Mouse (Mus musculus): Measurements from ENCODE around the gene Gm20388. TPM values are rescaled to one million over a fixed set of nuclear protein-coding genes. Genes with fewer than 3 reads are reported as not detected.

Gene Gm20388
- total and polyA plus RNA-seq, 2 experiments from 2014 or later = 51.3 TPM; not detected in 1

DNA sequence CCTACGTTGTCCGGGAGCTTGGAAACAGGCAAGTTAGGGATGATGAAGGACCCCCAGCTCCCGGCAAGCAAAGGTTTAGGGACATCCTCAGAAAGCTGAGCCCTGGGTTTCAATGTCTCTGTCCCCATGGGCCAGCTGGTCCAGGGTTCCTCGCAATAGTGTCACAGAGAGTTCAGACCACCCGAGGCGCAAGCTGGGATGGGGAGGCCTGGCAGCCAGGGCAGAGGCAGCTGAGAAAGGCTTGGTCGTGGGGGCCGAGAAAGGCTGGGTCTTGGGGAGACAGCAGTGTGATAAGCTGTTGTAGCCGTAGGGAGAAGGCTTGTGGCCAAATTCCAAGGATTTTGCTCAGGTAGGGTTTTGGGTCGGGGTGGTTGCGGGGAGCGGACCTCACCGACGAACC is 949.2 kb downstream of the Gm20388 start:
- H3K27me3 ChIP-seq (ENCODE audit: insufficient read depth, low read length) = no peaks in the 10 kb centered on the region
- H3K4me1 ChIP-seq (ENCODE audit: insufficient read depth) = no peaks in the 10 kb centered on the region
- no peak for TF ChIP-seq CTCF (IDR thresholded peaks at IDR 0.05; ENCODE audit: low read depth)
- H3K36me3 ChIP-seq (ENCODE audit: insufficient read depth) = no peaks in the 10 kb centered on the region
- H3K4me2 ChIP-seq (ENCODE audit: low read depth) = no peak overlapping the region
- no peak overlapping the region for H3K27ac ChIP-seq (ENCODE audit: low read depth, low read length)
- no peaks in the 10 kb centered on the region for H3K9me3 ChIP-seq (ENCODE audit: low read length)
- H3K4me3 ChIP-seq (ENCODE audit: low read depth, low read length) = no peak overlapping the region
- no peak for ATAC-seq
- DNase-seq = no peak
- H3K9ac ChIP-seq = no peak overlapping the region
- 88% methylated on average over 14 of the region's 14 CpGs for WGBS

DNA sequence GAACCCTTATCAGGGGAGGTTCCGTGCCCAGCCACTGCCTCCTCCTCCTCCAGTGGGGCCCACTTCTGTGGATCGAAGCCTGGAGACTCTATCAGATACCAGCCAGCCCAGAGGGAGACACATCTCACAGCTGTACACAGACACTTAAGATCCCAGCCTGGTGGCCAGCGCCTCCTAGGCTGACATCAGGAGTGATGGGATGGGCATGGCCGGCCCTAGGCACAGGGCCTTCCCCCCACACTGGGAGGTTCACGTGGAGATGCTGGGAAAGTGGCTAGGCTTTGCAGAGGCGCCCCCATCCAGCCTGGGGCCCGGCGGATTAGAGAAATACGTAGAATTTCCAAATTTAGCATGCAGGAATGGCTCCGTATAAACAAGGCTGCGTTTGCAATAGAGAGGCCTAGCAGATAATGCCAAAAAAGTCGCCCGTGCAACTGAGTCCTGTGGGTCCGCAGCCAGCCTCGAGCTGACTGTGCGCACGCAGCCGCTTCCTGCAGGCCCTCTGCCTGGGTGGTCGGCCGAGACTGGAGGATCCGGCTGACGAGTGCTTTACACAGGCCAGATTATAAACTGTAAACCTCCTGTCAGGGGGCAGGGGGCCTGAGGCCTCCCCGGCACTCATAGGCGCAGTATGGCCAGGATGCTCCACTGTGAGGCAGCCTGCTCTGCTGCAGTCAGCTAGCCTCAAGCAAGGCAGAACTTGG is 949.9 kb downstream of the Gm20388 start:
- Histone ChIP-seq H3K9ac (no peak overlapping the region), H3K9me3 (ENCODE audit: low read length) (no peaks in the 10 kb centered on the region), H3K27ac (ENCODE audit: low read depth, low read length) (no peak overlapping the region), H3K4me1 (ENCODE audit: insufficient read depth) (no peaks in the 10 kb centered on the region), H3K36me3 (ENCODE audit: insufficient read depth) (no peaks in the 10 kb centered on the region), H3K4me2 (ENCODE audit: low read depth) (no peak overlapping the region), H3K27me3 (ENCODE audit: insufficient read depth, low read length) (no peaks in the 10 kb centered on the region), H3K4me3 (ENCODE audit: low read depth, low read length) (no peak overlapping the region)
- ATAC-seq = no peak
- DNase-seq = no peak
- TF ChIP-seq CTCF (IDR thresholded peaks at IDR 0.05; ENCODE audit: low read depth) = no peak
- WGBS = 56% methylated on average over 24 of the region's 24 CpGs

DNA sequence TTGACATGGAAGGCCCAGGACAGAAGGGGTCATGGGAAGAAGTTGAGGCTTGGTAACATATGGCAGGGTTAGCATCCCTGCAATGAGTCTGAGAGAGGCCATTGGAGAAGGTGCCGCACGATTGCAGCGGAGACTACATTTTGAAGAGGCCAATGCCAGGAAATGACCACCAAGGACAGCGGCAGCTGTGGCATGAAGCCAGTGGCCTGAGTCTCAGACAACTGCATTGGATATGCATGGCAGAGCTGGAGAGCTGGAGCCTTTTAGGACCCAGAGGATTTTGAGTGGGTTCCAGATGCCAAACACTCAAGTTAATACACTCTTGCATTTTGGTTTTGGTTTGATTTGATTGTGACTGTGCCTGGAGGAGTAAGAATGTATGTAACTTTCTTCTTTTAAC is 953.0 kb downstream of the Gm20388 start:
- H3K4me3 ChIP-seq (ENCODE audit: low read depth, low read length) = no peak overlapping the region
- no peak overlapping the region for H3K4me2 ChIP-seq (ENCODE audit: low read depth)
- no peaks in the 10 kb centered on the region for H3K9me3 ChIP-seq (ENCODE audit: low read length)
- no peaks in the 10 kb centered on the region for H3K4me1 ChIP-seq (ENCODE audit: insufficient read depth)
- DNase-seq (no peak), ATAC-seq (no peak)
- no peaks in the 10 kb centered on the region for H3K36me3 ChIP-seq (ENCODE audit: insufficient read depth)
- H3K9ac ChIP-seq = no peak overlapping the region
- H3K27me3 ChIP-seq (ENCODE audit: insufficient read depth, low read length) = no peaks in the 10 kb centered on the region
- no peak overlapping the region for H3K27ac ChIP-seq (ENCODE audit: low read depth, low read length)
- WGBS = 81% methylated on average over 4 of the region's 4 CpGs
- TF ChIP-seq CTCF (IDR thresholded peaks at IDR 0.05; ENCODE audit: low read depth) = no peak

DNA sequence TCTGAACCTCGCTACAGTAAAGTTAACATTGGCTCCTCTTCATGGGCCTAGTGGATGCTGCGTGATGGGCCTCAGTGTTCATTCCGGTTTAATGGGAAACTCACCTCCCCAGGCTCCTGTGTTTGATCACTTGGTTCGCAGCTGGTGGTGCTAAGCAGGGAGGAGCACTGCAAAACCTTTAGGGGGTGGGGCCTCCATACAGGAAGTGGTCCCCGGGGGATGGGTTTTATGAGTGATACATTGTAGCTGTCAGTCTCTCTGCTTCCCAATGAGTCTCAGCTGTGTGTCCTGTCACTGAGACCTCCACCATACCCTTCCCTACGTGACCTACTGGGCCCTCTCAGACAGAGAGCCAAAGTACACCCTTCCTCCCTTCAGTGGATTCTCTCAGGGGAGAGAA is 956.7 kb downstream of the Gm20388 start:
- DNase-seq (no peak), ATAC-seq (no peak)
- Histone ChIP-seq H3K27ac (ENCODE audit: low read depth, low read length) (no peak overlapping the region), H3K4me3 (ENCODE audit: low read depth, low read length) (no peak overlapping the region), H3K9me3 (ENCODE audit: low read length) (no peaks in the 10 kb centered on the region), H3K4me2 (ENCODE audit: low read depth) (no peak overlapping the region), H3K36me3 (ENCODE audit: insufficient read depth) (no peaks in the 10 kb centered on the region), H3K27me3 (ENCODE audit: insufficient read depth, low read length) (no peaks in the 10 kb centered on the region), H3K9ac (no peak overlapping the region), H3K4me1 (ENCODE audit: insufficient read depth) (no peaks in the 10 kb centered on the region)
- no peak for TF ChIP-seq CTCF (IDR thresholded peaks at IDR 0.05; ENCODE audit: low read depth)
- 76% methylated on average over 6 of the region's 6 CpGs for WGBS

DNA sequence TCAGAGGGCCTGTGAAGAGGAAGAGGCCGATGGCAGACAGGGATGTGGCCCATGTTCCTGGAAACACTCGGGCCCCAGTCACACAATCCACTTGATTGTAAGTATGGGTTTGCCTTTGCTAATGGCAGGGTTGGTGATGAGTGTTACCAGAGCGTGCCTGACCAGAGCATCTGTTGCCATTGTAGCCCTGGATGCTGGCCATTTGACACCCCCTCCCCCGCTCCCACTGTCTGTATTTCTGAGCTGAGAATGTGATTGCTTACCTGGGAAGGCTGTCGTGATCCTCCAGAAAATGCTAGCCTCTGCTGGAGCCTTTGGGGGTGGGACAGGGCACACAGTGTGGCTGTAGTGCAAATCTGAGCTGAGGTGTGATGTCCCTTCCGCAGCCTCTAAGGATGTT is 962.0 kb downstream of the Gm20388 start:
- Histone ChIP-seq H3K4me2 (ENCODE audit: low read depth) (no peak overlapping the region), H3K27ac (ENCODE audit: low read depth, low read length) (no peak overlapping the region), H3K36me3 (ENCODE audit: insufficient read depth) (no peaks in the 10 kb centered on the region), H3K4me1 (ENCODE audit: insufficient read depth) (no peaks in the 10 kb centered on the region), H3K9ac (no peak overlapping the region), H3K9me3 (ENCODE audit: low read length) (no peaks in the 10 kb centered on the region), H3K27me3 (ENCODE audit: insufficient read depth, low read length) (no peaks in the 10 kb centered on the region; the same call in 1 of the 2 replicates), H3K4me3 (ENCODE audit: low read depth, low read length) (no peak overlapping the region)
- TF ChIP-seq CTCF (IDR thresholded peaks at IDR 0.05; ENCODE audit: low read depth) = no peak
- 79% methylated on average over 6 of the region's 6 CpGs for WGBS
- DNase-seq (no peak), ATAC-seq (no peak)

DNA sequence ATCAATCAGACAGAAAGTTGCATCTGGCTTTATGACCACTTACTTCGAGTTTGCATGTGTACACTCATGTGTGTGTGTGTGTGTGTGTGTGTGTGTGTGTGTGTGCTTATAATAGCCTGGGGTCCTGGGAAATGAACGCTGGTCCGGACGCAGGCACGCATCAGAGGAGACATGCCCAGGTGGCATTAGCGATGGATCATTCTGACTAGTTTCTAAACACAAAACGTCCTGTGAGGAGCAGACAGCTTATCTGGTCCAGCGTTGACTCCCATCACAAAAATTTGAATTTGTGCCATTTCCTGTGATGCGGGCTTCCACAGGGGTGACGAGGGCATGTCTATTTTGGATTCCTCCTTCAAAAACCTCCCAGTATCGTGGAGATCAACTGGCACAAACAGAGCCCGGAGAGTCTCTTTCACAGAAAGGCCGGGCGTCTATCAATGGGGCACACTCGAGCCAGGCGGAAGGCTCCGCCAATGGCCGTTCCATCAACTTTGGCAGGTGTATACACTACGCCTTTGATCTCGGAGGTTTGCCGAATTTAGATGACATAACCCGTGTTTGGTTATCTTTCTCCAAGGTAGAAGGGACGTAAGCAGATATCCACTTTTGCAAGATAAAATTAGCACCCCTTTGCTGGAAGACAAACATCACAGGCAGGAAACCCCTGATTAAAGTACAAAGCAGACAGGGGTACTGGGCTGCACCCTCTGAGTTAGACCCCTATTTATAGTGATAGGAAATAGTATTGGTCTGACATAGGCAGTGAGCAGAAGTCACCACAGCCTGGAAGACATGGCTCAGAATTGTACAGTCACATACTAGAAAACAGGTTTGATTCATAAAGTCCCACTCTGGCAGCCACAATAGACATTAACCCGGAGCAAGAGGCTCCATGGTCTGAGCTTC is 965.6 kb downstream of the Gm20388 start:
- no peak for TF ChIP-seq CTCF (IDR thresholded peaks at IDR 0.05; ENCODE audit: low read depth)
- Histone ChIP-seq H3K4me1 (ENCODE audit: insufficient read depth) (no peaks in the 10 kb centered on the region), H3K4me2 (ENCODE audit: low read depth) (no peak overlapping the region), H3K36me3 (ENCODE audit: insufficient read depth) (no peaks in the 10 kb centered on the region), H3K9me3 (ENCODE audit: low read length) (no peaks in the 10 kb centered on the region), H3K27me3 (ENCODE audit: insufficient read depth, low read length) (peaks cover 8% of the 10 kb centered on the region; the same call in 1 of the 2 replicates), H3K27ac (ENCODE audit: low read depth, low read length) (no peak overlapping the region), H3K9ac (no peak overlapping the region), H3K4me3 (ENCODE audit: low read depth, low read length) (no peak overlapping the region)
- DNase-seq (no peak), ATAC-seq (no peak)
- 80% methylated on average over 24 of the region's 24 CpGs for WGBS

DNA sequence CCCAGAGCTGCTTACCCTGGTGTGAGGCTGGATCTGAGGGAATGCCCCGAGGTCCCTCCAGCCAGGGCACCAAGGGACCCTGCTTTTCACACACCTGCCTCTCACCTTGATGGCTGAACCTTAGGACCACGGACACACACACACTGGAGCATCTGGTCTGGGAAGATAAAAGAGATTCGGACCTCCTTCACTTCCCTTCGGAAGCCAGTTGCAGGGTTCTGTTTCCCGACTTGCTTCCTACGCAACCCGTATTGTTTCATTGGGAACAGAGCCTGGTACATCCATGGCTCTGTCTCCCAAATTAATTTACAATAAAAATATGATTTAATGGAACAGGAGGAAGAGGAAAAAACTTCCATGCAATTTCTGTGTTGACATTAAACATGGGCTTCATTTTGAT is 966.4 kb downstream of the Gm20388 start:
- Histone ChIP-seq H3K9me3 (ENCODE audit: low read length) (no peaks in the 10 kb centered on the region), H3K4me2 (ENCODE audit: low read depth) (no peak overlapping the region), H3K36me3 (ENCODE audit: insufficient read depth) (no peaks in the 10 kb centered on the region), H3K9ac (no peak overlapping the region), H3K4me1 (ENCODE audit: insufficient read depth) (no peaks in the 10 kb centered on the region), H3K27me3 (ENCODE audit: insufficient read depth, low read length) (peaks cover 15% of the 10 kb centered on the region), H3K27ac (ENCODE audit: low read depth, low read length) (no peak overlapping the region), H3K4me3 (ENCODE audit: low read depth, low read length) (no peak overlapping the region)
- DNase-seq (no peak), ATAC-seq (no peak)
- WGBS = 80% methylated on average over 7 of the region's 7 CpGs
- no peak for TF ChIP-seq CTCF (IDR thresholded peaks at IDR 0.05; ENCODE audit: low read depth)

Measured in forebrain, postnatal 0 days (tissue).